Mouse (Mus musculus) lung, embryonic 15.5 days (tissue): ENCODE results near the gene Rbbp8nl. TPM values are rescaled to one million over a fixed set of nuclear protein-coding genes. Genes with fewer than 3 reads are reported as not detected.

Source experiments
- ATAC-seq: fragments of 200-750 bp; cut with Nextera tagmentation; 2 replicates; pipeline ENCODE4 v1.8.0; 2017; ENCODE audit warnings: moderate number of reproducible peaks, borderline replicate concordance; ENCODE audit not compliant: low FRiP score, low TSS enrichment; ENCODE audit errors: extremely low read depth
- H3K27ac ChIP-seq: fragments of 300-500 bp; sonication (generic); 2 replicates; pipeline ENCODE4 v1.5.1; 2015; ENCODE audit warnings: moderate library complexity, mild to moderate bottlenecking, inconsistent platforms
- H3K27me3 ChIP-seq: fragments of 300-500 bp; sonication (generic); 2 replicates; pipeline ENCODE4 v1.6.1; 2015; ENCODE audit warnings: inconsistent platforms
- H3K36me3 ChIP-seq: fragments of 300-500 bp; sonication (generic); 2 replicates; pipeline ENCODE4 v1.6.1; 2015; ENCODE audit warnings: inconsistent platforms
- H3K4me1 ChIP-seq: fragments of 300-500 bp; sonication (generic); 2 replicates; pipeline ENCODE4 v1.6.1; 2015; ENCODE audit warnings: inconsistent platforms
- H3K4me2 ChIP-seq: fragments of 300-500 bp; sonication (generic); 2 replicates; pipeline ENCODE4 v1.6.1; 2015; ENCODE audit warnings: inconsistent platforms, mild to moderate bottlenecking, moderate library complexity
- H3K4me3 ChIP-seq: fragments of 300-500 bp; sonication (generic); 2 replicates; pipeline ENCODE4 v1.5.1; 2015; ENCODE audit warnings: mild to moderate bottlenecking, inconsistent platforms
- H3K9ac ChIP-seq: fragments of 300-500 bp; sonication (generic); 2 replicates; pipeline ENCODE4 v1.6.1; 2015; ENCODE audit warnings: inconsistent platforms
- H3K9me3 ChIP-seq: fragments of 300-500 bp; sonication (generic); 2 replicates; pipeline ENCODE4 v1.6.1; 2016; ENCODE audit warnings: inconsistent platforms
- WGBS: fragments of 180-500 bp; shearing (Covaris S2); methylation state at CpG from one replicate; pipeline ENCODE4 v1.1.7; 2015; 5-methylcytosine and 5-hydroxymethylcytosine counted together
- microRNA-seq: library from miRNA; unstranded; fragments of <30 nt; microRNA quantifications from one replicate; pipeline ENCODE4, GENCODE M21; 2016
- polyA plus RNA-seq: library from polyadenylated mRNA; unstranded; fragments of >200 nt; fragmentation: Nextera tagmentation; extraction: Ambion mirVana; gene quantifications from 2 replicates; pipeline ENCODE4 v1.2.1, GENCODE M21; 2015

Rbbp8nl gene
- polyA plus RNA-seq, 1 experiment from 2014 or later: 3.1 TPM

GRCm38 (mm10) chr2:180234980-180235379, 54.7 kb downstream of the Rbbp8nl start:
- H3K27me3 ChIP-seq: no peaks in the 10 kb centered on the region
- H3K27ac ChIP-seq: peak overlapping the region; percentile 96
- no peaks in the 10 kb centered on the region for H3K9me3 ChIP-seq
- no peak overlapping the region for H3K4me3 ChIP-seq
- H3K4me2 ChIP-seq: peak overlapping the region; percentile 11
- H3K9ac ChIP-seq: 0 out of 2 replicates have a peak overlapping the region, but pooled peaks have one; percentile 26
- H3K36me3 ChIP-seq: no peaks in the 10 kb centered on the region
- 31% methylated on average over 6 of the region's 6 CpGs for WGBS
- peak; percentile 72 for ATAC-seq
- peaks cover 55% of the 10 kb centered on the region for H3K4me1 ChIP-seq

- H3K4me3 ChIP-seq: no peak overlapping the region
- 0 out of 2 replicates have a peak overlapping the region, but pooled peaks have one; percentile 26 for H3K9ac ChIP-seq
- 15% methylated on average over 8 of the region's 8 CpGs for WGBS
- H3K4me1 ChIP-seq: peaks cover 60% of the 10 kb centered on the region
- H3K36me3 ChIP-seq: no peaks in the 10 kb centered on the region
- H3K4me2 ChIP-seq: no peak overlapping the region; the same call in 1 of the 2 replicates
- peak; percentile 25; the same call in 1 of the 2 replicates for ATAC-seq
- no peaks in the 10 kb centered on the region for H3K27me3 ChIP-seq
- H3K27ac ChIP-seq: peak overlapping the region; percentile 96
- no peaks in the 10 kb centered on the region for H3K9me3 ChIP-seq
Observed at GRCm38 (mm10) chr2:180234353-180234752, 55.3 kb downstream of the Rbbp8nl start.

- no peaks in the 10 kb centered on the region for H3K36me3 ChIP-seq
- 51% methylated on average over 7 of the region's 7 CpGs for WGBS
- peak overlapping the region; percentile 96 for H3K27ac ChIP-seq
- H3K4me3 ChIP-seq: no peak overlapping the region
- ATAC-seq: no peak
- H3K4me1 ChIP-seq: peaks cover 70% of the 10 kb centered on the region
- no peaks in the 10 kb centered on the region for H3K9me3 ChIP-seq
- H3K27me3 ChIP-seq: no peaks in the 10 kb centered on the region
- H3K4me2 ChIP-seq: no peak overlapping the region
- no peak overlapping the region for H3K9ac ChIP-seq
Observed at GRCm38 (mm10) chr2:180233101-180233904, 56.4 kb downstream of the Rbbp8nl start.

- H3K4me2 ChIP-seq: no peak overlapping the region
- peaks cover 12% of the 10 kb centered on the region for H3K27me3 ChIP-seq
- H3K4me3 ChIP-seq: no peak overlapping the region
- H3K27ac ChIP-seq: peak overlapping the region; percentile 57
- no peak for ATAC-seq
- H3K9ac ChIP-seq: no peak overlapping the region; the same call in 1 of the 2 replicates
- H3K4me1 ChIP-seq: peaks cover 87% of the 10 kb centered on the region
- no peaks in the 10 kb centered on the region for H3K36me3 ChIP-seq
- 53% methylated on average over 4 of the region's 4 CpGs for WGBS
- no peaks in the 10 kb centered on the region for H3K9me3 ChIP-seq
Observed at GRCm38 (mm10) chr2:180230482-180230881, 59.2 kb downstream of the Rbbp8nl start.

- Histone ChIP-seq H3K36me3 (no peaks in the 10 kb centered on the region), H3K27me3 (peaks cover 23% of the 10 kb centered on the region), H3K9ac (no peak overlapping the region), H3K27ac (peak overlapping the region; percentile 63), H3K9me3 (no peaks in the 10 kb centered on the region), H3K4me1 (peaks cover 76% of the 10 kb centered on the region), H3K4me3 (no peak overlapping the region), H3K4me2 (no peak overlapping the region)
- WGBS: 61% methylated on average over 3 of the region's 3 CpGs
- ATAC-seq: no peak
Observed at GRCm38 (mm10) chr2:180229129-180229528, 60.5 kb downstream of the Rbbp8nl start.

GRCm38 (mm10) chr2:180228592-180228991, 61.1 kb downstream of the Rbbp8nl start:
- 31% methylated on average over 7 of the region's 7 CpGs for WGBS
- 0 out of 2 replicates have a peak overlapping the region, but pooled peaks have one; percentile 45 for H3K4me2 ChIP-seq

GRCm38 (mm10) chr2:180228060-180228458, 61.6 kb downstream of the Rbbp8nl start:
- Histone ChIP-seq H3K27me3 (peaks cover 24% of the 10 kb centered on the region), H3K36me3 (no peaks in the 10 kb centered on the region), H3K4me3 (0 out of 2 replicates have a peak overlapping the region, but pooled peaks have one; percentile 2), H3K27ac (peak overlapping the region; percentile 63), H3K4me1 (peaks cover 74% of the 10 kb centered on the region), H3K4me2 (peak overlapping the region; percentile 45; the same call in 1 of the 2 replicates), H3K9me3 (no peaks in the 10 kb centered on the region), H3K9ac (no peak overlapping the region)
- 35% methylated on average over 6 of the region's 6 CpGs for WGBS
- ATAC-seq: no peak

More at GRCm38 (mm10) chr2:180228592-180228991, 61.1 kb downstream of the Rbbp8nl start:
- no peak overlapping the region for H3K9ac ChIP-seq
- H3K36me3 ChIP-seq: no peaks in the 10 kb centered on the region
- H3K4me1 ChIP-seq: peaks cover 74% of the 10 kb centered on the region
- ATAC-seq: peak; percentile 28; the same call in 1 of the 2 replicates
- H3K27me3 ChIP-seq: peaks cover 24% of the 10 kb centered on the region
- no peak overlapping the region for H3K4me3 ChIP-seq
- H3K9me3 ChIP-seq: no peaks in the 10 kb centered on the region
- H3K27ac ChIP-seq: peak overlapping the region; percentile 63

Small RNAs within 50 kb of the gene (microRNA-seq; reads per million reads assigned to microRNA genes)
- gene Mir3091: 1.3 reads per million

Other genes starting within 250 kb of the Rbbp8nl start
- gene Psma7, start 247.4 kb downstream of the Rbbp8nl start, polyA plus RNA-seq: 513 and 529 TPM in 2 replicates
- gene Ss18l1, start 247.4 kb downstream of the Rbbp8nl start, polyA plus RNA-seq: 4.0 and 4.5 TPM in 2 replicates
- gene Mtg2, start 219.3 kb downstream of the Rbbp8nl start, polyA plus RNA-seq: 26.4 and 26.6 TPM in 2 replicates
- gene Hrh3, start 185.4 kb downstream of the Rbbp8nl start, polyA plus RNA-seq: not detected in 2 replicates
- 30.9 and 32.5 TPM in 2 replicates for gene Osbpl2, start 170.6 kb downstream of the Rbbp8nl start, polyA plus RNA-seq
- 184 and 191 TPM in 2 replicates for gene Adrm1, start 118.4 kb downstream of the Rbbp8nl start, polyA plus RNA-seq
- gene Lama5, start 64.0 kb downstream of the Rbbp8nl start, polyA plus RNA-seq: 79.0 and 83.2 TPM in 2 replicates
- gene Rps21, start 32.5 kb downstream of the Rbbp8nl start, polyA plus RNA-seq: 477 and 524 TPM in 2 replicates
- 14.1 and 16.5 TPM in 2 replicates for gene Cables2, start 16.4 kb downstream of the Rbbp8nl start, polyA plus RNA-seq
- 26.2 and 27.8 TPM in 2 replicates for gene Gata5, start 44.8 kb upstream of the Rbbp8nl start, polyA plus RNA-seq
- gene Slco4a1, start 166.4 kb upstream of the Rbbp8nl start, polyA plus RNA-seq: 1.1 and 1.2 TPM in 2 replicates
- 0.89 and 1.3 TPM in 2 replicates for gene Ntsr1, start 210.1 kb upstream of the Rbbp8nl start, polyA plus RNA-seq